Mouse (Mus musculus) splenic B cell, adult 2 months (primary cell): ENCODE measurements around the gene Igf1r.

Source experiments
- DNase-seq: peaks from one replicate; pipeline ENCODE4 v3.0.0-alpha.2; 2011; ENCODE audit warnings: low read depth, low spot score
- H3K27me3 ChIP-seq: 2 replicates; pipeline ENCODE4 v1.6.1; 2012; ENCODE audit warnings: mild to moderate bottlenecking, low read length, moderate library complexity, mixed read lengths; ENCODE audit not compliant: control insufficient read depth, poor library complexity, insufficient read depth, severe bottlenecking
- H3K36me3 ChIP-seq: 2 replicates; pipeline ENCODE4 v1.6.1; 2012; ENCODE audit warnings: mild to moderate bottlenecking, low read length, moderate library complexity, mixed read lengths; ENCODE audit not compliant: control insufficient read depth, poor library complexity, insufficient read depth, severe bottlenecking

The Igf1r gene

GRCm38 (mm10) chr7:67950815-67951531 is 1.7 kb upstream of the Igf1r start:
- H3K36me3 ChIP-seq, result no peaks in the 10 kb centered on the region
- no peaks in the 10 kb centered on the region; the same call in none of the 2 replicates for H3K27me3 ChIP-seq
- peak; percentile 58 for DNase-seq

GRCm38 (mm10) chr7:67951532-67952035 is 1.0 kb upstream of the Igf1r start:
- DNase-seq, result peak; percentile 68
- Histone ChIP-seq H3K36me3 (no peaks in the 10 kb centered on the region), H3K27me3 (no peaks in the 10 kb centered on the region; the same call in none of the 2 replicates)

GRCm38 (mm10) chr7:67952036-67952681 is 468 bp upstream of the Igf1r start:
- Histone ChIP-seq H3K27me3 (no peaks in the 10 kb centered on the region; the same call in 1 of the 2 replicates), H3K36me3 (no peaks in the 10 kb centered on the region)
- DNase-seq, result peak; percentile 13

GRCm38 (mm10) chr7:67953764-67954242 is 1.2 kb downstream of the Igf1r start:
- no peaks in the 10 kb centered on the region for H3K36me3 ChIP-seq
- DNase-seq, result peak; percentile 10

GRCm38 (mm10) chr7:67954591-67955185 is 2.1 kb downstream of the Igf1r start:
- no peaks in the 10 kb centered on the region for H3K36me3 ChIP-seq
- no peaks in the 10 kb centered on the region; the same call in 1 of the 2 replicates for H3K27me3 ChIP-seq
- DNase-seq, result no peak

More at GRCm38 (mm10) chr7:67953764-67954242, 1.2 kb downstream of the Igf1r start:
- H3K27me3 ChIP-seq, result no peaks in the 10 kb centered on the region; the same call in 1 of the 2 replicates

- DNase-seq, result no peak
- no peaks in the 10 kb centered on the region for H3K36me3 ChIP-seq
- H3K27me3 ChIP-seq, result no peaks in the 10 kb centered on the region; the same call in 1 of the 2 replicates
These were observed 2.6 kb downstream of the Igf1r start for GRCm38 (mm10) chr7:67955276-67955675.

- no peaks in the 10 kb centered on the region for H3K36me3 ChIP-seq
These were observed 4.7 kb downstream of the Igf1r start for GRCm38 (mm10) chr7:67957376-67957775.

GRCm38 (mm10) chr7:67958045-67958444 is 5.4 kb downstream of the Igf1r start:
- Histone ChIP-seq H3K36me3 (no peaks in the 10 kb centered on the region), H3K27me3 (no peaks in the 10 kb centered on the region)
- DNase-seq, result peak; percentile 39

More at GRCm38 (mm10) chr7:67957376-67957775, 4.7 kb downstream of the Igf1r start:
- no peak for DNase-seq
- no peaks in the 10 kb centered on the region for H3K27me3 ChIP-seq

- no peak for DNase-seq
- H3K36me3 ChIP-seq, result no peaks in the 10 kb centered on the region
- no peaks in the 10 kb centered on the region for H3K27me3 ChIP-seq
These were observed 8.1 kb downstream of the Igf1r start for GRCm38 (mm10) chr7:67960701-67961100.

- Histone ChIP-seq H3K36me3 (no peaks in the 10 kb centered on the region), H3K27me3 (no peaks in the 10 kb centered on the region)
- peak; percentile 77 for DNase-seq
These were observed 9.1 kb downstream of the Igf1r start for GRCm38 (mm10) chr7:67961567-67962267.

GRCm38 (mm10) chr7:67963691-67964090 is 11.1 kb downstream of the Igf1r start:
- no peaks in the 10 kb centered on the region for H3K27me3 ChIP-seq
- H3K36me3 ChIP-seq, result no peaks in the 10 kb centered on the region
- no peak for DNase-seq

- DNase-seq, result no peak
- Histone ChIP-seq H3K36me3 (no peaks in the 10 kb centered on the region), H3K27me3 (no peaks in the 10 kb centered on the region)
These were observed 15.8 kb downstream of the Igf1r start for GRCm38 (mm10) chr7:67968394-67968793.

- H3K27me3 ChIP-seq, result no peaks in the 10 kb centered on the region
- no peaks in the 10 kb centered on the region for H3K36me3 ChIP-seq
- no peak for DNase-seq
These were observed 16.4 kb downstream of the Igf1r start for GRCm38 (mm10) chr7:67969076-67969475.
